Mouse (Mus musculus): ENCODE data around the gene Zfr.

- TF ChIP-seq POLR2A (IDR thresholded peaks at IDR 0.05; ENCODE audit: insufficient read length, low read depth) = no peak
- TF ChIP-seq MAX (IDR thresholded peaks at IDR 0.05; ENCODE audit: low read depth) = no peak
- no peak for TF ChIP-seq CEBPB (IDR thresholded peaks at IDR 0.05; ENCODE audit: insufficient read depth, poor library complexity, severe bottlenecking)
- no peak for TF ChIP-seq SRF (IDR thresholded peaks at IDR 0.05; ENCODE audit: control insufficient read depth, insufficient read length, low read depth)
- TF ChIP-seq USF1 (IDR thresholded peaks at IDR 0.05; ENCODE audit: low read depth) = no peak
- TF ChIP-seq TCF12 (IDR thresholded peaks at IDR 0.05; ENCODE audit: insufficient read depth, poor library complexity, severe bottlenecking) = no peak
Measured at GRCm38 (mm10) chr15:12124913-12125312, 7.3 kb downstream of the Zfr start.
